Mouse (Mus musculus) mature B cell (primary cell): Measurements from ENCODE around the gene Bglap2.

Experiments used
- in situ Hi-C: fragments of 300-500 bp; cut with MboI; formaldehyde crosslinking; loops from 2 replicates; pipeline ENCODE4 v1.14.3; 2019

The Bglap2 gene

DNA sequence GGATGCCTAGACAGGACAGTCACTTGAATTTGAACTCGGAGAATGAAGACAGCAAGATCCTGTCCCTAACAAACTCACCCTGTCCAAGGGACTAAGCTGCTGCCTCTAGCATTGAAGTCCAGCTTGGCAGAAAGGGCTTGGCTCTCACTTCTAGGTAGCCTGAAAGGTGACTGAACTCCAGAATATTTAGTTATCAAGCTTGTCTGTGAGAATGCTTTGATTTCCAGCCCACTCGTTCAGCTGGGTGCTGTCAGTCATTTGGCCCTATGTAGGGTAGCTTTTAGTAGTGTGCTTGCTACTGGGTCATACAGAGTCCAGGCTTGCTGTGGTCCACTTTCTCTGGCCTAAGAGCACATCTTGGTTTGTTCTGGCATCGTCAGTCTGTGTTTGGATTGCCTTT lies 39.5 kb downstream of the Bglap2 start:
- in situ Hi-C loops: no loop called here

DNA sequence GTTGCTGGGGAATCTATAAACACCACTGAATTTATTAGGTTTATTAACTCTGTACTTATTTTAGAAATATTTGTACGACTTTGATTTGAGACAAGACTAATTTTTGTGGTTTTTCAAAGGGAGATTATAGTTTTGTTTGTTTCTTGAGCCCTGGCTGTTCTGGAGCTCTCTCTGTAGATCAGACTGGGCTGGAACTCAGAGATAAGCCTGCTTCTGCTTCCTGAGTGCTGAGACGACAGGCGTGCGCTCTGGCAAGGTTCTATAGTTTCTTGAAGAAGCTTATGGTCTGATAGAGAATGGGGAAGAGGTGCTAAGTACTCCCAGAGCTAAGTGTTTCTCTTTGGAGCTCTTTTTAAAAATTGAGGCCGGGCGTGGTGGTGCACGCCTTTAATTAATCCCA lies 40.2 kb downstream of the Bglap2 start:
- in situ Hi-C loops: no loop called here

DNA sequence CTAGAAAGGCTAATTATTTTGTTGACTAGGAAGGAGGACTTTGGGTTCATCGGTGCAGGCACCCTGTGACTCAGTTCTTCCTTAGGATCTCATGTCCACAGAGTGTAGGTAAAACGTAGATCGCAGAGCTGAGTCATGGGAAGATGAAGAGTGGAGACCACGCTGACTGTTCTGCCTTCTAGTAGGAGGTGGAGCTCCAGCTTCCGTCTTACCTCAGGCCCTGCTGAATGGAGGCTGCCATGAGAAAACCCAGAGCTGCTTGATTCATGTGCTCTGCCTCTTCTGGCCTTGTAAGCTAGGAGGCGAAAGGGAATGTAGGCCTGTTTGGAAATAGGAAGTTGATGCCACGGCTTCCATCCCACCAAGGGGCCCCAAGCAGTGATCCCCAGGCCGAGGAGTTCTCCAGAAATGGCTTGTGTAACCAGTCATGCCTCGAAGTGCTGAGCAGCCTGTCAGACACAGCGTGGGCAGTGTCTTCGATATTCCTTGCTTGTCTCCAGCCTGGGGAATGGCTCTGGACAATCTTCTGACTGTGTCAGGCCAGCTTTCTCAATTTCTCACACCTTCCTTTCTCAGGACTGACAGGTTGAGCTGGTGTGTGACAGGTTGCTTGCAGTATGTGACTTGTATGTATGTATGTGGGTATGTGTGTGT lies 41.0 kb downstream of the Bglap2 start:
- in situ Hi-C loops: no loop called here

DNA sequence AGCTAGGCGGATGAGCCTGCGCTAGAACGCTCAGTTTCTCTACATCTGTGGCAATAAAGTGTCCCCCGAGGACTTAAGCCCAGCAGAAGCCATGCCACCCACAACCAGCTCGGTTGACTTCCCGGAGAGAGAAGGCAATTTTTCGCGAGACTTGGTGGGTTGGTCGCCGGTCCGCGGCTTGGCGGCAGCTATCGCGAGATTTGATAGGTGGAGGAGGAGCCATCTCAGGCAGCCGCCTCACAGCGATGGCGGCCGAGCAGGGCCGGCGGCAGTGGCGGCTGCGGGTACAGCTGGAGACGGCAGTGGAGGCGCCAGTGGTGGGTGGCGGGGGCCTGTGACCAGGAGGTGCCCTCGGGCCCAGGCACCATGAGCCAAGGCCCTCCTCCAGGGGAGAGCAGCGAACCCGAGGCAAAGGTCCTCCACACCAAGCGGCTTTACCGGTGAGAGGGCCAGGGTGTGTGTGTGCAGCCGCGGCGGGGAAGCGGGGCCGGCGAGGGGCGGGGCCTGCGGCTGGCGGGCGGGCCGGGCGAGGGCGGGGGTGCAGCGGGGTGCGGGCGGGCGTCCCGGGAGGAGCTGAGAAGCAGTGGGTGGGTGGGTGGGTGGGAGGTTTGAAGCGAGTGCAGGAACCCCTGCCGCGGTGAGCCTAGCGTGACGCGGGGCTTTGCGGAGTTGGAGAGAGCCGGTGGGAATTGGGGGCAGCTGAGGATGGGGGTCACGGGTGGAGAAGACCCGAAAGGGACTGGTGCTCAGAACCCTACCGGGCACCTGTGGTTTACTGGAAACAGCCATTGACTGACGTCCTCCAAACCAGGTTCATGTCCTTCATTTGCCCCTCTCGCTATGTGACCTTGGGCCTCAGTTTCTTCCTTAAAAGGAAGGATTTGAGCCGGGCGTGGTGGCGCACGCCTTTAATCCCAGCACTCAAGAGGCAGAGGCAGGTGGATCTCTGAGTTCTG lies 42.2 kb downstream of the Bglap2 start, which contains the start of the genes Tmem79 and Smg5:
Gene Tmem79 (minus strand): TSS at position 91 of the 956 bp plus-strand sequence.
Gene Smg5 (plus strand): TSS at position 203 of the 956 bp plus-strand sequence.
- in situ Hi-C loops: no loop called here

DNA sequence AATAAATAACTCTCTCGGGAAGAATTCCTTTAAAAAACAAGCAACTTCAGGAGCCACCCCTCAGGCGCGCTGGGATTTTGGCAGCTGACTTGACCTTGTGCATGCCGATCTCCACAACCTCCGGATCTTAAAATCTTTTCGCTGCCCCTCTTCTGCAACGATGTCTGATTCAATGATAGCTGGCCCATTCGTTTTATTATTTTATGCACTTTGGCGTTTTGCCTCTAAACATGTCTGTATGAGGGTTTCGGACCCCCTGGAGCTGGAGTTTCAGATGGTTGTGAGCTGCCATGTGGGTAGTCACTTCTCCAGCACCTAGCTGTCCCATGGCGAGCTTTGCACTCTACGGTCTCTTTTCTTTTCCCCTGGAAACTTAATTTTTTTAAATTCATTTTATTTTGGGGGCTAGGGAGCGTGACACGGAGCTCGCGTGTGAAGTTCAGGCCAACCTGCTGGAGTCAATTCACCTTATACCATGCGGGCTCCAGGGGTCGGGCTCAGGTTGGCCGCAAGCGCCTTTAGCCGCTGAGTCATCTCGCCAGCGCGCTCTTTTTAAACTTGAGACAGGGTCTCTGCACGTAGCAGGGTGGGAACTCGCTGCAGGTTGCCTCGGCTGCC lies 43.0 kb downstream of the Bglap2 start:
- in situ Hi-C loops: no loop called here

DNA sequence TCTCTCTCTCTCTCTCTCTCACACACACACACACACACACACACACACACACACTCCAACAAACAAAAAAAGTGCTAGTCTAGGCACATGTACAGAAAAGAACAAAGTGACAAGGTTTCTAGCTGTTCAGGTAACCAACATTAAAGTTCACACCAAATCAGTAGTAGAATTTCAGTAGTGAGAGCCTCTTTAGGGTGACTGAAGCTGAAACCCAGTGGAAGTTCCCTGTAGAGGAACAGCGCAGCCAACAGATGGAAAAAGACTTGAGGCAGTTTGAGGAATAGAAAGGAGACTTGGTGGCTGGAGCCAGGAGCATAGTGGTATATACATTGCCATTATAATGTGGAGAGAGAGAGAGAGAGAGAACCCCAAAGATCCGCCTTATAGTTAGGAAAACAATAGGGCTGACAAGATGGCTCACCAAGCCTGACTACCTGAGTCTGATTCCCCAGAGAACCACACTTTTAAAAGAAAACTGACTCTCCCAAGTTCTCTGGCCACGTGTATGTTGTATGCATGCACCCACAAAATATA lies 43.5 kb downstream of the Bglap2 start:
- in situ Hi-C loops: no loop called here

DNA sequence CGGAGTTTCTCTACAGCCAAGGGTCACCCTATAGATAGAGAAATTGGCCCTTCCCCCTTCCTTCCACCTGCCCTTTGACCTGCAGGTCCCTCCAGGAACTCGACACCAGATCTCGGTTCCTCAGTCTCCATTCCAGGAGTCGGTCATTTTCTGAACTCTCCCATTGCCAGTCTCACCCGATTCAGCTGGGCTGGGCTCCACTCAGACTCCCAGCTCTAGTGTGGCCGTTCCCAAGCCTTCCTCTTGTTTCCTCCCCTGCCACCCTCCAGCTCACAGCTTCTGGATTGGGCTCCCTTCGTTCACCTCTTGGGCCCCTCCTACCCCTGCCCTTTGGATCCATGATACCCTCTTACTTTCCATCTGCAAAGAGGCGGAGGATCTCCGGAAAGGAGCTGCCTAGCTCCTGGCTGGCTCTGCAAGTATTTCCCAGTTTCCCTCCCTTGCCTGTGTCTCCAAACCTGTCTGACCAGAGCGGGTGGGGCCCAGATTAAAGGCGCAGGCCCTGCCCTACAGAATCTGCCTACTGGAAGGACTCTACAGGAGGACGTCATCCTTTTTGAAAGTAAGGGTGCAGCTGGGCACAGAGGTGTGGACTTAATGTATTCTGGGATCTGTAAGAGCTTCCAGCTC lies 44.4 kb downstream of the Bglap2 start:
- in situ Hi-C loops: no loop called here

DNA sequence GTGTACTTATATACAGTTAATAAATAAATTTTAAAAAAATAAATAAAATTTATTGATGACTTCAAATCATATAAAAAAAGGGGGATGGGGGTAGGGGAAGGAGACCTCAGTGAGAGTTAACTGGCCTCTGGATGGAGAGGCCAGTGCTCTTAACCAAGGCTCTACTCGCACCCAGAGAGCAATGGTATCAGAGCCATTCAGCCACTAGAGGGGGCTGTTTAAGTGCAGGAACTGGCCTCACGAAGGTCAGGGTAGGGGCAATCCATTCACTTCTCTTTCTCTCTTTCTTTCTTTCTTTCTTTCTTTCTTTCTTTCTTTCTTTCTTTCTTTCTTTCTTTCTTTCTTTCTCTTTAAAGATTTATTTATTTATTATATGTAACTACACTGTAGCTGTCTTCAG lies 47.2 kb downstream of the Bglap2 start:
- in situ Hi-C loops: no loop called here

DNA sequence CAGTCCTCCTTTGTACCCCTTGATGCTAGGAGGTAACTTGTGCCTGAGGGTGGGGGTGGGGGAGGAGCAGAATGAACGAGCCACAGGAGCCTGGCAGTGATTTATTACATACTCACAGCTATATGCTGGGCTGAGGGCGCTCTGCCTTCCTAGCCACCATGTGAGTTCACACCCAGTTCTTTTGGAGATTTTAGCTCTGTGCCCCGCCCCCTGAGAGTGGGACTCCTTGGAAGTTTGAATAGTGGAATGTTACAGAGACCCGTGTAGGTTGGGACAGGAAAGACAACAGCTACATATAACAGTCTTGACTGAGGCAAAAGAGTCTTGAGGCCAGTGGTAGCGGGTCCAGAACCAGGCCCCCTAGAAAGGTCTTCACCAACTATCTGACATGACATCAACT lies 49.5 kb downstream of the Bglap2 start:
- in situ Hi-C loops: no loop called here
